Mouse (Mus musculus): ENCODE measurements at regions not wholly inside any gene's neighbourhood (a gene's known extent, or its start where the extent isn't known, plus 50 kb on each side); places are given as distances from the start of the nearest gene placed in this dataset.
A peak's percentile ranks its signal among the peaks of the same experiment; 100 is the strongest.

GRCm38 (mm10) chr9:11729732-11730131, 825.2 kb upstream of the Cntn5 start:
- DNase-seq (ENCODE audit: inconsistent age in 2 of 2, low spot score in 1 of 2): no peak

GRCm38 (mm10) chr9:11721811-11722210, 817.2 kb upstream of the Cntn5 start:
- DNase-seq (ENCODE audit: inconsistent age in 2 of 2, low spot score in 1 of 2): peak in 1 of 2 experiments; percentile 5

GRCm38 (mm10) chr9:11704647-11705046, 800.1 kb upstream of the Cntn5 start:
- no peak for DNase-seq (ENCODE audit: inconsistent age in 2 of 2, low spot score in 1 of 2)

GRCm38 (mm10) chr9:11703150-11703549, 798.6 kb upstream of the Cntn5 start:
- DNase-seq (ENCODE audit: inconsistent age in 2 of 2, low spot score in 1 of 2): no peak

- DNase-seq (ENCODE audit: inconsistent age in 2 of 2, low spot score in 1 of 2): no peak
Observed at GRCm38 (mm10) chr9:11693505-11693904, 788.9 kb upstream of the Cntn5 start.

GRCm38 (mm10) chr9:11687101-11687500, 782.5 kb upstream of the Cntn5 start:
- no peak for DNase-seq (ENCODE audit: inconsistent age in 2 of 2, low spot score in 1 of 2)

- DNase-seq (ENCODE audit: inconsistent age in 2 of 2, low spot score in 1 of 2): no peak
Observed at GRCm38 (mm10) chr9:11671939-11672338, 767.4 kb upstream of the Cntn5 start.

- no peak for DNase-seq (ENCODE audit: inconsistent age in 2 of 2, low spot score in 1 of 2)
Observed at GRCm38 (mm10) chr9:11671243-11671642, 766.7 kb upstream of the Cntn5 start.

GRCm38 (mm10) chr9:11629461-11629860, 724.9 kb upstream of the Cntn5 start:
- DNase-seq (ENCODE audit: inconsistent age in 2 of 2, low spot score in 1 of 2): no peak

- DNase-seq (ENCODE audit: inconsistent age in 2 of 2, low spot score in 1 of 2): no peak
Observed at GRCm38 (mm10) chr9:11604381-11604780, 699.8 kb upstream of the Cntn5 start.

- no peak for DNase-seq (ENCODE audit: inconsistent age in 2 of 2, low spot score in 1 of 2)
Observed at GRCm38 (mm10) chr9:11603884-11604283, 699.3 kb upstream of the Cntn5 start.

- no peak for DNase-seq (ENCODE audit: inconsistent age in 2 of 2, low spot score in 1 of 2)
Observed at GRCm38 (mm10) chr9:11602857-11603256, 698.3 kb upstream of the Cntn5 start.

GRCm38 (mm10) chr9:11579011-11579410, 674.4 kb upstream of the Cntn5 start:
- no peak for DNase-seq (ENCODE audit: inconsistent age in 2 of 2, low spot score in 1 of 2)

GRCm38 (mm10) chr9:11562885-11563284, 658.3 kb upstream of the Cntn5 start:
- no peak for DNase-seq (ENCODE audit: inconsistent age in 2 of 2, low spot score in 1 of 2)

- no peak for DNase-seq (ENCODE audit: inconsistent age in 2 of 2, low spot score in 1 of 2)
Observed at GRCm38 (mm10) chr9:11559384-11559783, 654.8 kb upstream of the Cntn5 start.

- no peak for DNase-seq (ENCODE audit: inconsistent age in 2 of 2, low spot score in 1 of 2)
Observed at GRCm38 (mm10) chr9:11513806-11514496, 609.4 kb upstream of the Cntn5 start.
